In the genomic region with DNA sequence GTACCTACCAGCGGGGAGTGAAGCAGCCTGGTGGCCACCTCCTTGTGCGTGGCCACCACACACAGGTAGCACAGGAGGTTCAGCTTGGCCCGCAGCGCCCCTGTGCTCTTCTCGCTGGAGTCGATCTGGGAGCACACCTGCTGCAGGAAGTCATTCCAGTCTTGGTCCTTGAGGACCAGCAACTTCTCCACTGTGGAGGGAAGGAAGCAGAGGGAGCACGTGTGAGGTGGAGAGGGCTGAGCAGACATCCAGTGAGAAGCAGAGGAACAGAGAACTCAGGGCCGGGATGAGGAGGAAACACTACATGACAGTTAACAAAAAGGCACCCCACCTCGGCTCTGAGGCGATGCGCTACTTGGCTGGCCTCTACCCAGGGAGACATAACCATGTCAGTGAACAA, we compare ENCODE assay signal across 14 mouse cellular contexts. TPM values are rescaled to one million over a fixed set of nuclear protein-coding genes. Genes with fewer than 3 reads are reported as not detected.
DNase-seq lines count a peak whose midpoint lies in the region.
"Had no signal": no experiment of that assay in that cellular context is flagged by ENCODE, and none has a peak within 500 bp of the region (broad histone marks: within the 10 kb centered on the region; RNA-seq: fewer than 3 reads in every experiment).

No protein-coding gene starts in this region.

- peak; percentile 82 for DNase-seq in heart, adult 11 months
- DNase-seq in heart, adult 8-10 months (ENCODE audit: low spot score): no peak
- DNase-seq in layer of hippocampus, adult 11-12 months (ENCODE audit: low spot score): peak; percentile 3
- no peak for DNase-seq in layer of hippocampus, postnatal 25 days (ENCODE audit: extremely low spot score in 1 of 2, low spot score in 1 of 2)
- peak; percentile 15 for DNase-seq in right cerebral cortex, postnatal 10 days (ENCODE audit: low spot score in 2 of 2)
- no peak for DNase-seq in right cerebral cortex, adult 18-20 months
- DNase-seq in urinary bladder, postnatal 25 days (ENCODE audit: low spot score): peak; percentile 1
- DNase-seq: cerebellum, adult 8-10 months; cerebellum, postnatal 25 days; forebrain, postnatal 0 days; gastrocnemius, postnatal 25 days; left cerebral cortex, postnatal 4 days; liver, postnatal 0 days; lung, postnatal 36 days had no signal

RNA-seq across cellular contexts. Expression of a gene that starts 26.1 kb away (rescaled TPM):
- total RNA-seq in heart, adult 8-10 months (2022): under 1 TPM; 0.14 to 0.41 (median 0.30) TPM
- 1 to 10 TPM; 7.4 to 8.6 TPM for total RNA-seq in layer of hippocampus, postnatal 25 days (2021)

RNA-seq across cellular contexts. Expression of a gene that starts 46.4 kb away (rescaled TPM):
- total RNA-seq in heart, adult 8-10 months (2022): 100 to 1,000 TPM; 294 to 334 (median 302) TPM
- 100 to 1,000 TPM; 223 to 246 TPM for total RNA-seq in layer of hippocampus, postnatal 25 days (2021)

Comparison
In these comparisons a context has a peak if more than half of its experiments do, and no peak if none do; other contexts are left out.
1. DNase-seq: peak in heart, adult 11 months (single experiment), layer of hippocampus, adult 11-12 months (single experiment), right cerebral cortex, postnatal 10 days (2 of 2) and urinary bladder, postnatal 25 days (single experiment); none in heart, adult 8-10 months (single experiment), layer of hippocampus, postnatal 25 days (0 of 2) and right cerebral cortex, adult 18-20 months (single experiment).
2. RNA of a gene that starts 26.1 kb away (total RNA-seq): 7.4 to 8.6 TPM in layer of hippocampus, postnatal 25 days; 0.14 to 0.41 TPM in heart, adult 8-10 months; every median in the first group is over 4 times any median in the second.